Mouse (Mus musculus): ENCODE results near the gene Pisd.
"Not testable (repeated sequence)": the region's sequence is repeated elsewhere in the genome, so short reads cannot be mapped to it uniquely, and the experiment has no call there.

Pisd gene

DNA sequence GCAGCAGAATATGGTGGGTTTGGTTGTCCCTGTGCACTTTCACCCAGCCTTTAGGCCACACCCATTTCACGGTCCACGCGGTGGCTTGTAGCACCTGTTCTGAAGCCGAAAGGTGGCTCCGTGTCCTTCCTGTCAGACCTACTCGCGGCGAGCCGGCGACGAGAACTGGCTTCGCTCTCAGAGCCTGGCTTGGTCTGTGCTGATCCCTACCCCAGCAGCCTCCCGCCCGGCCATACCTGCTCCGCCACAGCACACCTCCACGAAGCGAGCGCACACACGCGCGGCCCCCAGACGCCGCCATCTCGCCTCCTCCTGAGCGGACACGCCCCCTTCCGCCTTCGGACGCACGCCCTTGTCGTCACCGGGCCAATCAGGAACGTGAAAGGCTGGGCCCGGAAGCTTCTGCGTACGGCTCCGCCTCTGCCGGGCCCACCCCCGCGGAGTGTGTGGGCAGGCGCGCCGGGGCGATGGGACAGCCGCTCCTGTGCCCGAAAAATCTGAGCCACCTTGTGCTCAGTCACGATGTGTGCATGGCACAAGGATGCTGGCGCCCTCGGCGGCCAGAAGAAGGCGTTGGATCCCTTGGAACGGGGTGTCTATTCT is at the start of gene Pisd:
Gene Pisd, minus strand, starts transcription at position 334 of the 603 bp plus-strand sequence.
- DNase-seq = peak; percentile 90 to 91

DNA sequence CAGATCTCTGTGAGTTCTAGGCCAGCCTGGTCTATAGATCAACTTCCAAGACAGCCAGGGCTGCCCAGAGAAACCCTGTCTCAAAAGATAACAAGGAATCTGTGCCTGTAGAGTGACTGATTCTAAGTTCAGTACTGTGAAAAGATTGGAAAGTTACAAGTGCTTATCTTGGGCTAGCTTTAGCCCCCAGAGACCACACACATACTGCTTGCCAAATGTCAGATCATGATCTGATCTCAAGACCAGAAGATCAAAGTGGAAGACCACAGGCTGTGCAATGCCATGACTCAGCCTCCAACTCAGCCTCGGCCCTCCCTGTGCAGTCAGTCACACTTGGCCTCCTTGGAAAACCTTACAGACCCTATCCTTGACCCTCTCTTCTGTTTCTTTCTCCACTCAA is 49.1 kb upstream of the Pisd start:
- DNase-seq = no peak

DNA sequence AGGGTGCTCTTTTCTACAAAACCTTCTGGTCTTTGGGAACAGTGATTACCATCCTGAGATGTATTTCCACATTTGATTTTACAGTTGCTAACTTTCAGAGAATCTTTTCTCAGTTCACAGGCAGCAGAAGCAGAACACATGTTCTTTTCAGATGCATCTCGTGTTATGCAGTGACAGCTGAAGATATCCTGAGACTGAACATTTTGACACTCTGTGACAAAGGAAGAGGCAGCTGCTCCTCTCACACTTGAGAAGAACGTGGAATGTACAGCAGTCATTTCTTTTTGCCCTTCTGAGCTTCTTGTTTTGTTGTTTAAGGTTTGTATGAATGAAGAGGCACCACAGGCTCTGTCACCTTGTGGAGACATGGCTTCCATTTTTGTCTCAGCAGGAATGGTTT is 44.6 kb upstream of the Pisd start:
- no peak for DNase-seq

DNA sequence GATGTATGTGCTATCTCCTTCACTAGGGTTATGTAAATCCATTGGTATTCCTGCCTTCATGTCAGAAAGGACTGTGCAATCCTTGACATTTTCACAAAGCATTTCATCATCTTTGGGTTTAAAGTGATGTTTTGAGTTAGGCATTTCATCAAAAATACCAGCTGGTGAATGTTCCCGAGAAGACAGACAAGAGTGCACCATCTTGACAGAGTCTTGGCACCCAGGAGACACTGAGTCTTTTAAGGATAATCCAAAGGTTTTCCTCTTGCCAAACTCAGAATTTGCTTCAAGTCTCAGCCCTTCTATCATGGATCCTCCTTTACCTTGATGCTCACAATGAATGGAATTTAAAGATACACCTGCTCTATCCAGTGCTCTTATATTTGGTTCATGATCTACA is 43.3 kb upstream of the Pisd start:
- DNase-seq = not testable (repeated sequence)

GRCm38 (mm10) chr5:32827009-32827408 is 41.6 kb upstream of the Pisd start, which contains the start of gene Gm20671:
Gm20671 (minus strand) TSS chr5:32827109.
- DNase-seq = no peak

DNA sequence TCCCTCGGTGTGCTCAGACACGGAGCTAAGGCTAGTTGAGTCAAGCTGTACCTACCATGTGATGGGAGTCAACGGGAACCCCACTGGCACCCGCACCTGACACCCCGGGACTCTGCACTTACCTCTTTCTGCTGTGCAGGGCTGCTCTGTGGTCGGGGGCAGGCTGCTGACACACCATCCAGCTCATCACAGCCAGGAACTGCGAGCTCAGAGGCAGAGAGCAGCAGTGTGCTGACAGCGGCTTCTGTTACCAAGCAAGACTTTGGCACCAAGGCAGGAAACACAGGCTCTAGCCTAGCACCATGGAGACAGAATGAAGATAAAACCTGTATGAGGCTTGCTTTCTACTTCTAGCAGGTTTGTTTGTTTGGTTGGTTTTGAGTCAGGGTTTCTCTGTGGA is 35.0 kb upstream of the Pisd start:
- no peak for DNase-seq

DNA sequence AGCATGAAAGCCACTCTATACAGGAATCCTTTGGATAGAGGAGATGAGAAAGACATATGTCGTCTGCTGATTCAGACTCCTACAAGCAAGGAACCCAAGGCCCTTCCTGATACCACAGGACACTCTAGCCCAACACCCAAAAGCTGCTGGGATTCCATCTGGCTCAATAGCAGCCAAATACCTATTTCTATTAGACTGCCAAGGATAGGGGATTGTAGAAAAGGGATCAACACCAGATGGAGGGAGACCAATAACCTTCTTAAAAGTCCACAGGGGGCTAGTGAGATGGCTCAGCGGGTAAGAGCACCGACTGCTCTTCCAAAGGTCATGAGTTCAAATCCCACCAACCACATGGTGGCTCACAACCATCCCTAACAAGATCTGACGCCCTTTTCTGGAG is 29.9 kb upstream of the Pisd start:
- DNase-seq = no peak

GRCm38 (mm10) chr5:32786454-32786853 is 1.0 kb upstream of the Pisd start:
- DNase-seq = not testable (repeated sequence)

GRCm38 (mm10) chr5:32784726-32785125 is 720 bp downstream of the Pisd start:
- no peak for DNase-seq

DNA sequence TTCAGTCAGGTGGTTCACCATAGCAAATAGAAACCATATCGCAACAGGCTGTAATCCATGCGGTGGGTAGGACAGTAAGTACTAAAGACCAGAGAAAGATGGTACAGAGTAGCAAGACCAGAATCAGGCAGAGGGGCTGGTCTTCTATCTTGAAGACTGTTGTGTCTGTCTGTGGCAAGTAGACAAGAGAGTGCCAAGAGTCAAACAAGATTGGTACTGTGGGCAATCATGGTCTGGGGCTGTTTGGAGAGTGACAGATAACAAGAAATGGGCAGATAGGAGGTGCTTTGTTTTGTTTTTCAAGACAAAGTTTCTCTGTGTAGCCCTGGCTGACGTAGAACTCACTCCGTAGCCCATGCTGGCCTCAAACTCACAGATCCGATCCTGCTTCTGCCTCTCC is 3.9 kb downstream of the Pisd start:
- DNase-seq = no peak

DNA sequence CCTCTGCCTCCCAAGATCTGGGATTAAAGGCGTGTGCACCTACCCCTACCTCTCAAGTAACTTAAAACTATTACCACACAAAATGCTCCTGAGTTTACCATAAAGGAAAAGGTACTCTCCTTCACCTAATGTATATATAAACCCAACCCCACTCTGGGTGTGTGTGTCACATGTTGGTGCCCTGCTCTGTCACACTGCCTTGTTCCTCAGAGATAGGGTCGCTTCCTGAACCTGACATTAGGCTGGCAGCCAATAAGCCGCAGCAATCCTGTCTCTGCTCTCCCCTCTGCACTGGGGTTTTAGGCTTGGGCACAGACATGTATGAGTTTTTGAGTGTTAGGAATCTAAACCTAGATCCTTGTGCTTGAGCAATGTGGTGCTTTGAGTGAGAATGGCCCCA is 7.3 kb downstream of the Pisd start:
- no peak for DNase-seq

- DNase-seq = no peak
Measured at GRCm38 (mm10) chr5:32772361-32772760, 13.1 kb downstream of the Pisd start.

DNA sequence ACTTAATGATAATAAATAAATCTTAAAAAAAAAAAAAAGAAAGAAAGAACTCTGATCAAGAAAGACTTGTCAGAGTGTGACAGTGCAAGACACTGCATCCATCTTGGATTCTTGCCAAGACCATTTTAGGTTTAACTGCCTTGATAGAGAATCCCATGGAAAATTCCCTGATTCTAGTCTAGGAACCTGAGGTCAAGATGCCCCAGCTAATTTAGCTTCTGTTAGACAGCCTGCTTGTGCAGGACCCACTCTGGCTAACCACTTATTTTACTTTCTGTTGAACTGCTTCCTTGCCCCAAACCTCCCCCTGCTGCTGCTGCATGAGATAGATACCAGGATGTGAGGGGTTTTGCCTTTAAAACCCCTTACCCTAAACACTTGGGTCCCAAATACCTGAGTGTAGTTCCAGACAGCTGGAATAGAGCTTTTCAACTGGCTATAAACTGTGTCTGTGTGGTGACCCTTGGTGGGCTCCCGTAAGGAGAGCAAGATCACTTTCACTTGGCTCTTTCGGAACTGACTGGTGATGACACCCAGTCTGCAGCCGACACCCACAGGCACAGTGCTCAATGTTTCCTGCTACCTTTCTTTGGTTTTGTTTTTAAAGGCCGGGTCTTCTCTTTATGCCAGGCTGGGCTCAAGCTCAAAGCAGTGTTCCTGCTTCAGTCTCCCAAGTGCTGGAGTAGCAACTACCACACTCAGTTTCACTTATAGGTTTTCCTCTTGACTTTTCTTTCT is 17.6 kb downstream of the Pisd start:
- no peak for DNase-seq

DNA sequence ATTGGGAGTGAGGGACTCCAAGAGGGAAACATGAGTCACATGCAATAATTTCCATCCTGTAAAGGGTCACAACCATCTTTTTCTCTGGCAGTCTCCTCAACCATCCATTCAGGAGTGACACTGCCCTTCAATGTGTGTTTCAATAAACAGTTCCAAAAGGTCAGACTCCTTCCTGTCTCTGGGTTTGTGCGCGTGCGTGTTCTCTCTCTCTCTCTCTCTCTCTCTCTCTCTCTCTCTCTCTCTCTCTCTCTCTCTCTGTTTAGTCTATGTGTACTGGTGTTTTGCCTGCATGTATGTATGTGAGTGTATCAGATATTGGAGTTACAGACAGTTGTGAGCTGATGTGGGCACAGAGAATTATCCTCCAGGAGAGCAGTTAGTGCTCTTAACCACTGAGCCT is 18.4 kb downstream of the Pisd start:
- no peak for DNase-seq

- DNase-seq = no peak
Measured at GRCm38 (mm10) chr5:32761566-32762140, 23.8 kb downstream of the Pisd start.

DNA sequence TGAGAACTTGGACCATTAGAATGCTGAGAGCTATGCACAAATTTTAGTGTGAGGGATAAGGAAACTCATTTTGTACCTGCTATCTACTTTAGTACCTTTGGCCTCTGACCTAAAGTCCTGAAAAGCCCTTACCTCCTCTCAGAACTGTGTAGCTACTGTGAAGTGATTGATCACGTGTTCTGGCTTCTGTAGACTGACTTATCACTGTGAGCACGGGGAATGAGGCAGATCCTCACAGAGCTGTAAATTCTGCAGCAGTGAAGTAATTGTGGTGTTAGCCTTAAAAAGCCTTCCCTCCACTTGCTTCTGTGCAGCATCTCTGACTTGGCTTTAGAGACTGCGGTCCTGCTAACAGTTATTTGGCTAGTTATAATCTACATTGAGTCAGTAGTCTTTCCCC is 24.7 kb downstream of the Pisd start:
- DNase-seq = no peak

DNA sequence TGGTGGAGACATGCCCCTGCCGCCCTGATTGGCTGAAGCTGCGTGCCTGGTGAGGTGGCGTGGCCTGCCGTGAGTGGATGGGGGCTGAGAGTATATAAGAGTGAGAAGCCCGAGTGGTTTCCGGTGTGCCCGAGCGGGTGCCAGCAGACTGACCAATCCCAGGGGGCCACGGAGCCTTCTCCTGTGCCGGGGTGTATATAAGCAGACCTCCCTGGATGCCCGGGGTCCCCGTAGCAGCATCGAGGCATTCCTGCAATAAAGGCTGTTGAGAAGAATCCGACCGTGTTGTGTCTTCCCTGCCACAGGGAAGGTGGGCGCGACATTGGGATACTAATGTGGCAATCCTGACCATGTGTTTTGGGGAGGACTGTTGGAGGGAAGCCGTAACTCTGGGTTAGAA is 25.1 kb downstream of the Pisd start:
- not testable (repeated sequence) for DNase-seq

DNA sequence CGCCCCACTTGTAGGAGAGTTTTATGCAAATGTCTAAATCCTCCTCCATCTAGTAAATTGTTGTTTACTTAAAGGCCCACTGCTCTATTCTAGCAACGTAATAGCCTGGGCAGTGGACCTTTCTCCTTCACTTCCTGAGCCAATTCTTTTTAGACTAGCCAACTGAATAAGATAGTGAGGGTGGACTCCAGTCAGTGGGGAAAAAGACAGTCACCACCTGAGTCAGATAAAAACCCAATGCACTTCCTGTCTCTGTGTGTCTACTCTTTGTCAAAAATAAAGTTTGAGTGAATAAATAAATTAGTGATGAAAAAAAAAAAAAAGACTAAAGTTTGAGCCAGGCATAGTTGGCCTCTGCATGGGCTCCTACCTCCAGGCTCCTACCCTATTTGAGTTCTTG is 25.8 kb downstream of the Pisd start:
- DNase-seq = no peak

DNA sequence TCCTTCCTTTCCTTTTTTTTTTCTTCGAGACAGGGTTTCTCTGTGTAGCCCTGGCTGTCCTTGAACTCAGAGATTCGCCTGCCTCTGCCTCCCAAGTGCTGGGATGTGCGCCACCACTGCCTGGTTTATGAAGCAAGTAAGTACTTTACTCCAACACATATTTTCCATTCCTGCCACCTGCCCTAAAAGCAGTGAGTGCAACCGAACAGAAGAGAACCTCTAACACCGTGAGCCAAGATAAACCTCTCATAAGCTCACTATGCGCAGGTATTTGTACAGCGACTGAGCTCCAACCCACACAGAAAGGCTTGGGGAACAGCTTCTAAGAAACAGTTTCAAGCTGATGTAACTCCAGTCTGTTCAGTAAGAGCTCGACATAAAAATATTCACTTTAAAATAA is 29.3 kb downstream of the Pisd start:
- DNase-seq = no peak

GRCm38 (mm10) chr5:32751736-32752135 is 33.7 kb downstream of the Pisd start:
- DNase-seq = no peak

DNA sequence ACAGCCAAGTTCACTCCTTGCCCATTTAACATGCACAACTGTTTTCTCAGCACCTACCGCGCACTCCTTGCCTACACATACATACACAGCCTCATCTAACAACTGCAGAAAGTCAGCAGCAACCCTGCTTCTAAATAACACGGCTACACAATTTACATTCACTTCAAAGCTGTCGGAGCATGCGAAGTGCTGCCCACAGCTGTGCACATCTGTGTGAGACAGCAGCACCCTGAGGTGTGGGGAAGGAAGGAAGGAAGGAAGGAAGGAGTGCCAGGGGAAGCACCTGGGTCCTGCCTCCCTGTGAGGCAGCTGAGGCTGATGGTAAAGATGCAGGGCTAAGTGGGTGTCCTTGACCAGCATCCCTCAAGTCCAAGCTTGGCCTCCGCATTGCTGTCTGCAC is 36.5 kb downstream of the Pisd start:
- peak; percentile 50 to 60 for DNase-seq

GRCm38 (mm10) chr5:32747650-32748375 is 37.6 kb downstream of the Pisd start:
- DNase-seq = no peak

Data from thymus, adult 18-20 months (tissue).